18 mouse cellular contexts compared by ENCODE assay signal in the genomic region with DNA sequence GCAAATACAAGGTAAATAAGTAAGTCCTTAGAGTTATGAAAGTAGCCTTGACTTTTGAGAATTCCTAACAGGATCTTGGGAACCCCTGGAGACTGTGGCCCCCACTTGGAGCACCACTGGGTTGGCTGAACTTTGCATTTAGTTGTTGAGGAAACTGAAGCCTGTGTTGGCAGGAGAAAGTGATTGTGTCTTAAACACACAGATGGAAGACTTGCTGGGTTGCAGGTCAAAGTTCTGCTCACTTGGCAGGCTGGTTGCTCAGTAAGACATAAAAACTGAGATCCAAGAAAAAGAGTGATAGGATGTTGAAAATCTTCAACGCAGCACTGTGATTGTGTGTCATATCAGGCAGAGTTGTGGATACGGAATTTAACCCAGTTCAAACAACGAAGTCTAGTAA.
DNase-seq lines count a peak whose midpoint lies in the region; TF ChIP-seq lines count a peak whose summit lies in the region.
"Had no signal": no experiment of that assay in that cellular context is flagged by ENCODE, and none has a peak within 500 bp of the region (broad histone marks: within the 10 kb centered on the region; RNA-seq: fewer than 3 reads in every experiment).

No protein-coding gene starts in this region.

- peaks cover 33% of the 10 kb centered on the region for H3K4me1 ChIP-seq in small intestine, adult 2 months (ENCODE audit: control insufficient read depth, insufficient read depth, insufficient read length, low read length)
- no peaks in the 10 kb centered on the region for H3K4me1 ChIP-seq in limb, embryonic 10.5 days
- H3K4me1 ChIP-seq: forebrain, embryonic 12.5 days; hindbrain, embryonic 10.5 days; hindbrain, embryonic 15.5 days had no signal

- no peak for TF ChIP-seq POLR2A in small intestine, adult 2 months (IDR thresholded peaks at IDR 0.05; ENCODE audit: low read depth, low read length)

- H3K27ac ChIP-seq in small intestine, adult 2 months (ENCODE audit: insufficient read depth, low read depth, low read length) = peak overlapping the region; percentile 85
- no peak overlapping the region for H3K27ac ChIP-seq in limb, embryonic 10.5 days
- H3K27ac ChIP-seq: embryonic facial prominence, embryonic 13.5 days; forebrain, embryonic 12.5 days; hindbrain, embryonic 10.5 days; hindbrain, embryonic 15.5 days had no signal

- WGBS in small intestine, adult 2 months = 21% methylated on average over 3 of the region's 3 CpGs
- 95% methylated on average over 3 of the region's 3 CpGs for WGBS in limb, embryonic 10.5 days

- H3K27me3 ChIP-seq in small intestine, adult 2 months (ENCODE audit: control insufficient read depth, insufficient read depth, low read length) = no peaks in the 10 kb centered on the region
- H3K27me3 ChIP-seq in limb, embryonic 10.5 days (ENCODE audit: low read depth, poor library complexity, severe bottlenecking) = no peaks in the 10 kb centered on the region
- H3K27me3 ChIP-seq: embryonic facial prominence, embryonic 13.5 days; forebrain, embryonic 12.5 days; heart, embryonic 12.5 days; hindbrain, embryonic 15.5 days had no signal

- H3K9me3 ChIP-seq in limb, embryonic 10.5 days (replicated peaks) = no peaks in the 10 kb centered on the region
- H3K9me3 ChIP-seq: embryonic facial prominence, embryonic 13.5 days; forebrain, embryonic 12.5 days; G1E; heart, embryonic 12.5 days; hindbrain, embryonic 10.5 days; hindbrain, embryonic 15.5 days had no signal

- peak; percentile 14 for DNase-seq in kidney, adult 9 months
- DNase-seq in kidney, postnatal 14 days = no peak
- DNase-seq in 3T3-L1 (ENCODE audit: low read depth, low spot score) (peak; percentile 6), adipocyte (ENCODE audit: low spot score) (peak; percentile 62)
- DNase-seq in limb, embryonic 10.5 days (ENCODE audit: low spot score) = no peak
- DNase-seq: adrenal gland, postnatal 25 days; B cell, adult 2 months; cerebellum, adult 18-20 months; cerebellum, adult 9-11 months; cerebellum, postnatal 36 days; gastrocnemius, postnatal 25 days had no signal

- H3K36me3 ChIP-seq in small intestine, adult 2 months (ENCODE audit: control insufficient read depth, insufficient read depth, low read length) = no peaks in the 10 kb centered on the region
- H3K36me3 ChIP-seq in limb, embryonic 10.5 days = no peaks in the 10 kb centered on the region
- H3K36me3 ChIP-seq: embryonic facial prominence, embryonic 13.5 days; forebrain, embryonic 12.5 days; G1E; heart, embryonic 12.5 days; hindbrain, embryonic 10.5 days; hindbrain, embryonic 15.5 days had no signal

- TF ChIP-seq CTCF in small intestine, adult 2 months (IDR thresholded peaks at IDR 0.05; ENCODE audit: extremely low read depth, insufficient read length, insufficient replicate concordance, low read depth, low read length) = no peak

- H3K4me3 ChIP-seq in small intestine, adult 2 months (ENCODE audit: low read depth, low read length) = no peak overlapping the region
- H3K4me3 ChIP-seq in limb, embryonic 10.5 days = no peak overlapping the region
- H3K4me3 ChIP-seq: embryonic facial prominence, embryonic 13.5 days; forebrain, embryonic 12.5 days; heart, embryonic 12.5 days; hindbrain, embryonic 10.5 days; hindbrain, embryonic 15.5 days had no signal

Comparison
In these comparisons a context has a peak if more than half of its experiments do, and no peak if none do; other contexts are left out.
1. DNase-seq: peak in kidney, adult 9 months (single experiment), 3T3-L1 (single experiment) and adipocyte (single experiment); none in kidney, postnatal 14 days (single experiment) and limb, embryonic 10.5 days (single experiment).